Mouse (Mus musculus) hindbrain, embryonic 13.5 days (tissue): ENCODE measurements around the gene Fam19a1. TPM values are rescaled to one million over a fixed set of nuclear protein-coding genes. Genes with fewer than 3 reads are reported as not detected.
"Not testable (repeated sequence)": the region's sequence is repeated elsewhere in the genome, so short reads cannot be mapped to it uniquely, and the experiment has no call there.

Experiments
- ATAC-seq: fragments of 200-750 bp; cut with Nextera tagmentation; 2 replicates; pipeline ENCODE4 v1.8.0; 2017; ENCODE audit warnings: moderate TSS enrichment; ENCODE audit not compliant: low FRiP score
- H3K27ac ChIP-seq: fragments of 300-500 bp; sonication (generic); 2 replicates; pipeline ENCODE4 v1.5.1; 2015; ENCODE audit warnings: inconsistent platforms, mild to moderate bottlenecking, moderate library complexity
- H3K27me3 ChIP-seq: fragments of 300-500 bp; sonication (generic); 2 replicates; pipeline ENCODE4 v1.6.1; 2015; ENCODE audit warnings: mild to moderate bottlenecking, inconsistent platforms
- H3K36me3 ChIP-seq: fragments of 300-500 bp; sonication (generic); 2 replicates; pipeline ENCODE4 v1.6.1; 2015; ENCODE audit warnings: mild to moderate bottlenecking, inconsistent platforms
- H3K4me1 ChIP-seq: fragments of 300-500 bp; sonication (generic); replicated peaks from 2 replicates; pipeline ENCODE4 v1.6.1; 2015; ENCODE audit warnings: inconsistent platforms
- H3K4me2 ChIP-seq: fragments of 300-500 bp; sonication (generic); 2 replicates; pipeline ENCODE4 v1.6.1; 2015; ENCODE audit warnings: inconsistent platforms, mild to moderate bottlenecking, moderate library complexity
- H3K4me3 ChIP-seq: fragments of 300-500 bp; sonication (generic); 2 replicates; pipeline ENCODE4 v1.5.1; 2015; ENCODE audit warnings: mild to moderate bottlenecking, inconsistent platforms
- H3K9ac ChIP-seq: fragments of 300-500 bp; sonication (generic); 2 replicates; pipeline ENCODE4 v1.6.1; 2015; ENCODE audit warnings: mild to moderate bottlenecking, inconsistent platforms
- H3K9me3 ChIP-seq: fragments of 300-500 bp; sonication (generic); 2 replicates; pipeline ENCODE4 v1.6.1; 2016; ENCODE audit warnings: inconsistent platforms
- WGBS: fragments of 180-500 bp; shearing (Covaris S2); methylation state at CpG from one replicate; pipeline ENCODE4 v1.1.7; 2015; 5-methylcytosine and 5-hydroxymethylcytosine counted together
- polyA plus RNA-seq: library from polyadenylated mRNA; unstranded; fragments of >200 nt; fragmentation: Nextera tagmentation; extraction: Ambion mirVana; gene quantifications from 2 replicates; pipeline ENCODE4 v1.2.1, GENCODE M21; 2015

Fam19a1 gene
- polyA plus RNA-seq, 1 experiment from 2014 or later, result 19.8 TPM

DNA sequence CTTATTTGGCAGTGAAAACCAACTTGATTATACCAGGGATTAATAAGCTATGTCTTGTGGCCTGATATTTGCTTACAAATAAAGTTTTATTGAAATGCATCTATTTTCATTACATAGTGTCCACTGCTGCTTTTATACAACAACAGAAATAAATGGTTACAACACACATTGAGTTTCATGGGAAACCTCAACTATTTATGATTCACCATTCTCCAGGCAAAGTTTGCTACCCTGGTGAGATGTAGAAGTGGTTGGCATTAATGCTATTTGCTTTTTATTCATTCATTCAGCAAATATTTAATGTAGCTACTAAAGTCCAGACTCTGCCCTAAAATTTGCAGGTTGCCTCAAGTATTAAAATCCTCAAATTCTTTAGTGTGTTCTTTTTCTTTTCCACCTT is 54.1 kb downstream of the Fam19a1 start:
- H3K4me2 ChIP-seq, result no peak overlapping the region

DNA sequence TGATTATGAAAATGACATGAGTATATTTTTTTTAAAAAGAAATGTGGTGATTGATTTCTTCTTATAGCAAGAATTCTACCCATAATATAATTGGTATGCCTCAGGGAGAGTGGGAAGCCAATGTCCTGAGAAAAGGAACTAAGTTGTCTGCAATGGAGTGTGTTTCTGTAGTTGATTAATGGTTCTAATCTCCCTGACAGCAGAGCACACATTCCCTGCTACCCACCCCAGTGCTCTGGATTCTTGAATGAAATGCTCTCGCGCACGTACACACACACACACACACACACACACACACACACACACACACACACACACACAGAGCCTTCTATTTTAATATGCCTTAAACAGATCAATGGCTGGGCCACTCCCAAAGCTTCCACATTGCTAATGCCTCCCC is 60.7 kb downstream of the Fam19a1 start:
- H3K9ac ChIP-seq, result no peak overlapping the region
- no peaks in the 10 kb centered on the region for H3K9me3 ChIP-seq
- H3K4me3 ChIP-seq, result no peak overlapping the region
- ATAC-seq, result no peak
- no peaks in the 10 kb centered on the region for H3K36me3 ChIP-seq
- H3K27me3 ChIP-seq, result no peaks in the 10 kb centered on the region
- H3K27ac ChIP-seq, result no peak overlapping the region
- no peak overlapping the region for H3K4me2 ChIP-seq
- no peaks in the 10 kb centered on the region for H3K4me1 ChIP-seq
- WGBS, result 81% methylated on average over 3 of the region's 3 CpGs

More for the DNA sequence above, 54.1 kb downstream of the Fam19a1 start:
- Histone ChIP-seq H3K9ac (no peak overlapping the region), H3K27me3 (no peaks in the 10 kb centered on the region), H3K4me3 (no peak overlapping the region), H3K27ac (no peak overlapping the region), H3K36me3 (no peaks in the 10 kb centered on the region), H3K4me1 (no peaks in the 10 kb centered on the region), H3K9me3 (no peaks in the 10 kb centered on the region)
- no peak for ATAC-seq

DNA sequence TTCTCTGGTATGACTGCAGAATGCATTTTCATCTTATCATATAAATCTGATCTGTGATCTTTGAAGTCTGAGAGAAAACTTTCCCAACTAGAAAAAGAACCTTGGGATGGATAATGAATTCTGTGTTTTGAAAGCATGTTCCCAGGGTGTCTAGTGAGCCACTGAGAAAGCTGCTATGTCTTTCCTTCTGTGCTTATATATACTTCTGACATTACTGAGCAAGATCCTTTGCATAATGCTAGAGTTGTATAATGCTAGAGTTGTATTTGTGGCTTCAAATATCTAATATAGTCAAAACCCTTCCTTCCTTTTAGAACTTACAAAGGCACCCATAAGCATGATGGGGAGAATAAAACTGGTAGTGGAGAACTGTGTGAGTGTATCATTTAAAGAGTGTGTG is 65.6 kb downstream of the Fam19a1 start:
- Histone ChIP-seq H3K9me3 (no peaks in the 10 kb centered on the region), H3K9ac (no peak overlapping the region), H3K27me3 (no peaks in the 10 kb centered on the region), H3K27ac (no peak overlapping the region), H3K4me2 (no peak overlapping the region), H3K4me1 (peaks cover 3% of the 10 kb centered on the region; the same call in 1 of the 2 replicates), H3K4me3 (no peak overlapping the region), H3K36me3 (no peaks in the 10 kb centered on the region)
- no peak for ATAC-seq

DNA sequence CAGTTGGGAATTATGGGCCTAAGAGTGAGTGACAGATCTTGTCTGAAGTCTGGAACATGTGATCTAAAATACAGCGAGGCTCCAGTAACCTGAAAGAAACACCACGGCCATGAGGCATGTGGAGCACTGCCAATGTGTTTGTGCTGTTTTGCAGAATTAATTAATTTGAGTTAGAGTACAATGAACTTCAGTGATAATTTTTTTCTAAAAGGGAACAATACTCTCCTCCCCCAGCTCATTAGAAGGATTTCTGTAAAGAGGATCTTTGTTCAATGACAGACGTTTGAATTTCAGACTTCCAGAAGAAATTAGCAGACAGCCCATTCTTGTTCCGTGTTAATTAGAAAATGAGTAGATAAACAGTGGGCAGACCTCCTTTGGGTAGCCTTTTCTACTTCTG is 70.4 kb downstream of the Fam19a1 start:
- Histone ChIP-seq H3K4me1 (peaks cover 5% of the 10 kb centered on the region; the same call in 1 of the 2 replicates), H3K27me3 (no peaks in the 10 kb centered on the region), H3K36me3 (no peaks in the 10 kb centered on the region), H3K27ac (no peak overlapping the region), H3K9me3 (no peaks in the 10 kb centered on the region), H3K4me2 (no peak overlapping the region), H3K4me3 (no peak overlapping the region), H3K9ac (no peak overlapping the region)
- 47% methylated on average over 4 of the region's 4 CpGs for WGBS
- ATAC-seq, result no peak

DNA sequence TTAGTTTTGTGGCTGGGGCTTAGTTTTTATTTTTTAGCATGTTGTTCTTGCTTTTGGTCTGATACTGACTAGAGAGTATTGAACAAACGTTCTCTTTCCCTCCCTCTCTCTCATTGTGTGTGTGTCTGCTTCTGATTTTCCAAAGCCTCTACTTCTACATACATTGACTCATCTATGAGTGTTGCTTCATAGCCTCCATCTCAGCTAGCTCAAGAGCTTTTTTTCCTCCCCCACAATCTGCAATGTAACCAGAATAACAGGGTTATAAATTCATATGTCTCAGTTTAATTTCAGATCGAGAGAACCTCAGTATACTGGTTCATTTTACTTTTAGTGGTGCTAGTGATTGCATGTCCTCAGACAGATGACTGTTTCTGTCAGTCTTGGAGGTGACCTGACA is 73.6 kb downstream of the Fam19a1 start:
- no peak overlapping the region for H3K4me2 ChIP-seq
- no peak for ATAC-seq
- no peaks in the 10 kb centered on the region for H3K9me3 ChIP-seq
- peaks cover 5% of the 10 kb centered on the region; the same call in 1 of the 2 replicates for H3K4me1 ChIP-seq
- no peak overlapping the region for H3K4me3 ChIP-seq
- H3K9ac ChIP-seq, result no peak overlapping the region
- 85% methylated on average over 2 of the region's 2 CpGs for WGBS
- no peaks in the 10 kb centered on the region for H3K27me3 ChIP-seq
- no peak overlapping the region for H3K27ac ChIP-seq
- H3K36me3 ChIP-seq, result no peaks in the 10 kb centered on the region

DNA sequence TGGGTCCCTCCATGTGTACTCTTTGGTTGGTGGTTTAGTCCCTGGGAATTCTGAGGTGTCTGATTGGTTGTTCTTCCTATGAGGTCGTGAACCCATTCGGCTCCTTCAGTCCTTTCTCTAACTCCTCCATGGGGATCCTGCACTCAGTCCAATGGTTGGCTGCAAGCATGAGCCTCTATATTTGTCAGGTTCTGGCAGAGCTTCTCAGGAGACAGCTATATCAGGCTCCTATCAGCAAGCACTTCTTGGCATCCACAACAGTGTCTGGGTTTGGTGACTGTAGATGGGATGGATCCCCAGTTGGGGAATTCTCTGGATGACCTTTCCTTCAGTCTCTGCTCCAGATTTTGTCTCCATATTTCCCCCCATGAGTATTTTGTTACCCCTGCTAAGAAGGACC is 86.0 kb downstream of the Fam19a1 start:
- not testable (repeated sequence) for H3K9me3 ChIP-seq, H3K9ac ChIP-seq, H3K27me3 ChIP-seq, H3K4me3 ChIP-seq, H3K4me1 ChIP-seq, ATAC-seq, H3K27ac ChIP-seq, H3K4me2 ChIP-seq, H3K36me3 ChIP-seq
- 92% methylated on average over 2 of the region's 2 CpGs for WGBS

DNA sequence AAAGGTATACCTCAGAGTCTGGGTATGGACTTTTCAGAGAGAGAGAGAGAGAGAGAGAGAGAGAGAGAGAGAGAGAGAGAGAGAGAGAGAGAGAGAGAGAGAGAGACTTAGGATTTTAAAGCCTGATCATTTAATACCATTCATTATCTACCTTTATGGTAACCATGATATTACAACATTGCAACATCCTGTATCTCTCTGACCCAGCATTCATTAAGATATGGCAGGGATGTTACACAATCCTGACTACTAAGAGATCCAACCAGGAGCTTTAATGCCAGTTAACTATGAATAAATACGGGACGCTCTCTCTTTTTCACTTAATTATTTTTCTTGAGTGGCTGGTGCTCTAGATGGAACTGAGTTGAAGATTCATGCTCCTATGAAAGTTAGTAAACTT is 92.4 kb downstream of the Fam19a1 start:
- Histone ChIP-seq H3K36me3 (no peaks in the 10 kb centered on the region), H3K9me3 (no peaks in the 10 kb centered on the region), H3K4me2 (no peak overlapping the region), H3K27ac (no peak overlapping the region), H3K27me3 (no peaks in the 10 kb centered on the region), H3K9ac (no peak overlapping the region), H3K4me3 (no peak overlapping the region), H3K4me1 (no peaks in the 10 kb centered on the region)
- WGBS, result 98% methylated on average over 2 of the region's 2 CpGs
- no peak for ATAC-seq

DNA sequence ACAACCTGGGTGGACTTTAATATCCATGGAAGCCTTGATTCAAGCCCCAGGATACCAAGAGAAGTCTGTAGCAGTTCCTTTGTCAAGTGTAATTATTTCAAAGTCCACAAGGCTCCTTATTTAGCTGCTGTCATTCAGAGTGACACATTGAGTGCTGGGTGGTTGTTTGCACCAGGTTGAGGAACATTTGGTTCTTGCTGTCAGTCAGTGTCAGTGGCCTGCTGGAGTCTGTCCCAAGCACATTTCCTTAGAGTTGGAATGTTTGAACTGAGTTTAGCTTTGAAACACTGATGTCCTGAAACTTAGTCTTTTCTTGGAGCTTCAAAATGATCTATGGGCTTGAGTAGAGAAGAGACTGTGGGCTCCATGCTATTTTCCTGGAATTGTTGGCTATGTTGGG is 121.9 kb downstream of the Fam19a1 start:
- Histone ChIP-seq H3K27me3 (no peaks in the 10 kb centered on the region), H3K4me2 (no peak overlapping the region), H3K27ac (no peak overlapping the region), H3K36me3 (no peaks in the 10 kb centered on the region), H3K9ac (no peak overlapping the region), H3K9me3 (no peaks in the 10 kb centered on the region), H3K4me3 (no peak overlapping the region), H3K4me1 (no peaks in the 10 kb centered on the region)
- no peak for ATAC-seq

DNA sequence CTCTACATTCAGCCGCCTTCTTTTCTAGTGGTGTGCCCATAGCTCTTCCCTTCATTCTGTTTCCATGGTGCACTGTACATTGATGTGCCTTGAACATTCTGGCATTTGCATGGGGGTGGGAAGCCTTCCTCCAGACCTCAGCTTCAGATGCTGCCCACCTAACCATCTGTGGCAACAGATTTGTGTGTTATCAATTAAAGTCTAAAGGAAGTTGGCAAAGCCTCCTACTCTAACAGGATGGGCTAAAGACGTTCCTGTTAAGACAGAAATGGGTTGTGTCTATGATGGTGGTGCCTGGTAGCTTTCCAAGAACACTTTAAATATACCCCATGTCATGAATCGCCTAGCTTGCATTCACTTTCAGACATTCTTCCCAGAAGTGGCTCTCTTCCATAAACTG is 131.4 kb downstream of the Fam19a1 start:
- H3K9ac ChIP-seq, result no peak overlapping the region
- H3K36me3 ChIP-seq, result no peaks in the 10 kb centered on the region
- no peaks in the 10 kb centered on the region for H3K27me3 ChIP-seq
- 87% methylated on average over 3 of the region's 3 CpGs for WGBS
- no peak overlapping the region for H3K4me2 ChIP-seq
- H3K4me1 ChIP-seq, result no peaks in the 10 kb centered on the region
- H3K9me3 ChIP-seq, result no peaks in the 10 kb centered on the region
- no peak overlapping the region for H3K27ac ChIP-seq
- no peak for ATAC-seq
- no peak overlapping the region for H3K4me3 ChIP-seq

DNA sequence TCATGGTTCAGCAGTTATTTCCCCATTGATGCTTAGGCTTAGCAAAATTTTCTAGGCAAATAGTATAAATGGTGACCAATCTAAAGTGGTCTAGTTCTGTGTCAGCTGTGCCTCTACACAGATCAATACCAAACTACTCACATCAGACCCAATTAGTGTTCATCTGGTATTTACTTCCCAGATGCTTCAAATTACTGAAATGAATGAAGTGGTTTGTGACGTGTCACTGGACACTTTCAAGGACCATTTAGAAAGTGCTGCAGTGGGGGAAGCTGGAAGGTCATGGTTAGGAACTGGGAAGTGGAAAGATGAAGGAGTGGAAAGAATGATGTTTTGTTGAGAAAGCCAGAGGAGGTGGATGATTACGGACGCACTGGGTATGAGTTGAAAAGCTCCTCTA is 139.0 kb downstream of the Fam19a1 start:
- no peaks in the 10 kb centered on the region for H3K27me3 ChIP-seq
- no peak overlapping the region for H3K4me3 ChIP-seq
- ATAC-seq, result no peak
- no peaks in the 10 kb centered on the region for H3K9me3 ChIP-seq
- H3K27ac ChIP-seq, result no peak overlapping the region
- H3K36me3 ChIP-seq, result no peaks in the 10 kb centered on the region
- no peak overlapping the region for H3K4me2 ChIP-seq
- no peak overlapping the region for H3K9ac ChIP-seq
- WGBS, result 67% methylated on average over 3 of the region's 3 CpGs
- no peaks in the 10 kb centered on the region for H3K4me1 ChIP-seq

DNA sequence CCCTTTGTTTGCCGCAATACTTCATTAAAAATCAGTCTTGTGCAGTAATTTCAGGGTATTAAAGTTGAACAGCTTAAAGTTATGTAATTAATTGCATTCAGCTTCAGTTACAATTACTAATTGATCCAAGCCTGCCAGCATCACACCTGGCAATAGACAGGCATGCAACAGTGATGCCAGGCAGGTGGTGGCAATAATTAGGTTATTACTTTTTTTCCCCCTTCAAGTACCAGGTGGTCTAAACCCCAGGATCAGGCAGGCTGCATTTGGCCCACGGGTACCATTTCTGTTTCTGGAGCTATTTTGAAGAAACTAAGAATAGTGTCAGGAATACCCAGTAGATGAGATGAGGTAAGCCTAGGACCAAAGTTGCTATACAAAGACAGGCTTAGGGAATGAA is 141.9 kb downstream of the Fam19a1 start:
- no peak for ATAC-seq
- Histone ChIP-seq H3K4me2 (no peak overlapping the region), H3K4me1 (no peaks in the 10 kb centered on the region), H3K9me3 (no peaks in the 10 kb centered on the region), H3K27ac (no peak overlapping the region), H3K9ac (no peak overlapping the region), H3K36me3 (no peaks in the 10 kb centered on the region), H3K4me3 (no peak overlapping the region), H3K27me3 (no peaks in the 10 kb centered on the region)
- WGBS, result 89% methylated on average over 2 of the region's 2 CpGs

DNA sequence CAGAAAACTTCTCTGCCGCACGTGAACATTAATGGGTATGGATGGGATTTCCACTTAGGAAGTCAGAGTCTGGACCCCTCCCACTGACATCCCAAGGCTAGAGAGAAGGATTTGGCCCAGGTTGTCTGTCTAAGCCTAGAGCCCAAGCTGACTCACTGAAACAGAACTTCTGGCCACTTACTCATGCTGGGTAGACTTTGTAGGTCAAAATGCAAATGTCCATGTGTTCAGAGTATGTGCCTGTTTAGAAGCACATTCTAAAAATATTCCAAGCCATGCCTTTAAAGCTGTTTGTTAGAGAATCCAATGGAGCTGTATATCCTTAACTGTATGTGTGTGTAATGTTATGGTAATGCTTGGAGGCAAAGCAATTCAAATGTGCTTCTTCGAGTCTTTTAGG is 145.7 kb downstream of the Fam19a1 start:
- H3K9me3 ChIP-seq, result no peaks in the 10 kb centered on the region
- no peak for ATAC-seq
- no peaks in the 10 kb centered on the region for H3K27me3 ChIP-seq
- H3K4me3 ChIP-seq, result no peak overlapping the region
- H3K4me1 ChIP-seq, result no peaks in the 10 kb centered on the region
- no peak overlapping the region for H3K4me2 ChIP-seq
- WGBS, result 87% methylated on average over 3 of the region's 3 CpGs
- H3K9ac ChIP-seq, result no peak overlapping the region
- no peak overlapping the region for H3K27ac ChIP-seq
- no peaks in the 10 kb centered on the region for H3K36me3 ChIP-seq

DNA sequence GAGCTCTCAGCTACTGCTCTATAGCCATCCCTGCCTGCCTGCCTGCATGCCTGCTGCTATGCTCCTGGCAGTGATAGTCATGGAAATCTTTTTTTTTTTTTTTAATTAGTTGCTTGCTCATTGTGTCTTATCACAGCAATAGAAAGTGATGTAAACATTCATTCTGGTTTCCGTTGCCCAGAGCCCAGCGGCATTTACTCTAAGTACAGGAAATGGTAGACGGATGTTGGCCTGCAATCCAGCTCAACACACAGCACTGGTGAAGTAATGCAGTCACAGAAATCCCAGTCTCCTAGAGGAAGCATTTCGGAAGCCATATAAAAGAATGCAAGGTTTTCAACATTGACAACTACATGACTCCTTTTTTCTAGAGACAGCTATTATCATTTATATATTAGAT is 153.5 kb downstream of the Fam19a1 start:
- Histone ChIP-seq H3K4me3 (no peak overlapping the region), H3K27me3 (no peaks in the 10 kb centered on the region), H3K9me3 (no peaks in the 10 kb centered on the region), H3K9ac (no peak overlapping the region), H3K27ac (no peak overlapping the region), H3K4me2 (no peak overlapping the region), H3K36me3 (no peaks in the 10 kb centered on the region), H3K4me1 (no peaks in the 10 kb centered on the region)
- 94% methylated on average over 4 of the region's 4 CpGs for WGBS
- no peak for ATAC-seq

DNA sequence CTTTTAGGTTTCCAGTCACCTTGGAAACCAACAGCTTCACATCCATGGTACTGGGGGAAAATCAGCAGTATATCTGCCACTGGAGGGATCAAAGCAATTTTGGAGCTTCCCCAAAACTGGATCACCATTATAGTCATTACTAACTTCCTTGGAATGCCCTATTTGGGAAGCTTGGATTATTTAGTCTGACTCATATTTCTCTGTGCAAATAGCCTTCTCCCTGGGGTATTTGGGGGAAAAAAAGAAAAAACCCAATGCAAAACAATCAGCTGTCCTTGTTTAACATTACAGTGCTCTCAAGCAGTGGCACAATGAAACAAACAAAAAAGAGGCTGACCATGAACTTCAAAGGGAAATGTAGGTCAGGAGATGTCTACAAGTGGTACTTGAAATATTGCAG is 155.8 kb downstream of the Fam19a1 start:
- H3K27me3 ChIP-seq, result no peaks in the 10 kb centered on the region
- no peak overlapping the region for H3K4me3 ChIP-seq
- H3K9ac ChIP-seq, result no peak overlapping the region
- no peak for ATAC-seq
- no peak overlapping the region for H3K27ac ChIP-seq
- H3K36me3 ChIP-seq, result no peaks in the 10 kb centered on the region
- H3K9me3 ChIP-seq, result no peaks in the 10 kb centered on the region
- no peaks in the 10 kb centered on the region for H3K4me1 ChIP-seq
- no peak overlapping the region for H3K4me2 ChIP-seq
